Mouse (Mus musculus) left cerebral cortex, adult 18-20 months (tissue): Measurements from ENCODE around the gene Wdr62. TPM values are rescaled to one million over a fixed set of nuclear protein-coding genes. Genes with fewer than 3 reads are reported as not detected.

Experiments used
- total RNA-seq, 2 experiments: library from RNA; stranded (reverse); gene quantifications; 2 replicates each; pipeline ENCODE4 v1.2.3; 2021

Wdr62 gene
- total RNA-seq, 2 experiments from 2014 or later: 1.1 to 1.9 TPM

Other genes with a start within 250 kb of the Wdr62 start
- gene Zfp14, start 229.0 kb downstream of the Wdr62 start, total RNA-seq: 1 to 10 TPM; 7.6 to 7.7 TPM
- 1 to 10 TPM; 4.1 to 6.0 TPM for gene Zfp82, start 207.5 kb downstream of the Wdr62 start, total RNA-seq
- gene Gm26920, start 190.0 kb downstream of the Wdr62 start, total RNA-seq: 1 to 10 TPM in 1 of 2 experiments, not detected in 1; 1.5 TPM
- 1 to 10 TPM; 5.6 to 7.7 TPM for gene Zfp566, start 189.9 kb downstream of the Wdr62 start, total RNA-seq
- gene Zfp260, start 185.6 kb downstream of the Wdr62 start, total RNA-seq: 10 to 100 TPM; 64.8 to 75.6 TPM
- gene Zfp382, start 158.5 kb downstream of the Wdr62 start, total RNA-seq: 10 to 100 TPM; 31.3 to 36.0 TPM
- gene Zfp146, start 110.7 kb downstream of the Wdr62 start, total RNA-seq: 10 to 100 TPM; 48.4 to 48.7 TPM
- 1 to 10 TPM; 4.7 to 5.8 TPM for gene Cox7a1, start 96.3 kb downstream of the Wdr62 start, total RNA-seq
- gene Capns1, start 81.6 kb downstream of the Wdr62 start, total RNA-seq: 100 to 1,000 TPM; 174 to 176 TPM
- 10 to 100 TPM; 58.0 to 60.0 TPM for gene Polr2i, start 48.5 kb downstream of the Wdr62 start, total RNA-seq
- gene Tbcb, start 48.1 kb downstream of the Wdr62 start, total RNA-seq: 100 to 1,000 TPM; 127 to 141 TPM
- not detected for gene Ovol3, start 44.7 kb downstream of the Wdr62 start, total RNA-seq
- gene Thap8, start 325 bp downstream of the Wdr62 start, total RNA-seq: under 1 TPM; 0.26 to 0.37 TPM
- gene Clip3, start 11.3 kb upstream of the Wdr62 start, total RNA-seq: 100 to 1,000 TPM; 443 to 457 TPM
- gene Alkbh6, start 28.3 kb upstream of the Wdr62 start, total RNA-seq: 10 to 100 TPM; 67.0 to 68.5 TPM
- gene Syne4, start 34.4 kb upstream of the Wdr62 start, total RNA-seq: 10 to 100 TPM; 13.8 to 15.6 TPM
- under 1 TPM; 0.35 to 0.56 TPM for gene E130208F15Rik, start 41.3 kb upstream of the Wdr62 start, total RNA-seq
- gene Sdhaf1, start 43.5 kb upstream of the Wdr62 start, total RNA-seq: 1 to 10 TPM; 6.4 to 7.5 TPM
- gene Lrfn3, start 82.4 kb upstream of the Wdr62 start, total RNA-seq: 10 to 100 TPM; 33.5 to 36.4 TPM
- gene Tyrobp, start 133.3 kb upstream of the Wdr62 start, total RNA-seq: 10 to 100 TPM; 29.8 to 30.7 TPM
- 1 to 10 TPM in 1 of 2 experiments, not detected in 1; 1.8 TPM for gene Hcst, start 139.4 kb upstream of the Wdr62 start, total RNA-seq
- 1 to 10 TPM; 3.9 to 4.1 TPM for gene Nfkbid, start 141.3 kb upstream of the Wdr62 start, total RNA-seq
- 1,000 to 10,000 TPM; 1,233 to 1,333 TPM for gene Aplp1, start 165.1 kb upstream of the Wdr62 start, total RNA-seq
- 1 to 10 TPM; 8.2 to 8.3 TPM for gene Kirrel2, start 177.3 kb upstream of the Wdr62 start, total RNA-seq
- under 1 TPM; 0.44 to 0.52 TPM for gene Nphs1, start 177.9 kb upstream of the Wdr62 start, total RNA-seq
- gene Prodh2, start 213.2 kb upstream of the Wdr62 start, total RNA-seq: not detected